Mouse (Mus musculus): ENCODE data around the gene Nop2. TPM values are rescaled to one million over a fixed set of nuclear protein-coding genes. Genes with fewer than 3 reads are reported as not detected.

Nop2 gene
- polyA plus RNA-seq (2012; rRNA removed), result 20.0 and 21.5 TPM in 2 replicates

DNA sequence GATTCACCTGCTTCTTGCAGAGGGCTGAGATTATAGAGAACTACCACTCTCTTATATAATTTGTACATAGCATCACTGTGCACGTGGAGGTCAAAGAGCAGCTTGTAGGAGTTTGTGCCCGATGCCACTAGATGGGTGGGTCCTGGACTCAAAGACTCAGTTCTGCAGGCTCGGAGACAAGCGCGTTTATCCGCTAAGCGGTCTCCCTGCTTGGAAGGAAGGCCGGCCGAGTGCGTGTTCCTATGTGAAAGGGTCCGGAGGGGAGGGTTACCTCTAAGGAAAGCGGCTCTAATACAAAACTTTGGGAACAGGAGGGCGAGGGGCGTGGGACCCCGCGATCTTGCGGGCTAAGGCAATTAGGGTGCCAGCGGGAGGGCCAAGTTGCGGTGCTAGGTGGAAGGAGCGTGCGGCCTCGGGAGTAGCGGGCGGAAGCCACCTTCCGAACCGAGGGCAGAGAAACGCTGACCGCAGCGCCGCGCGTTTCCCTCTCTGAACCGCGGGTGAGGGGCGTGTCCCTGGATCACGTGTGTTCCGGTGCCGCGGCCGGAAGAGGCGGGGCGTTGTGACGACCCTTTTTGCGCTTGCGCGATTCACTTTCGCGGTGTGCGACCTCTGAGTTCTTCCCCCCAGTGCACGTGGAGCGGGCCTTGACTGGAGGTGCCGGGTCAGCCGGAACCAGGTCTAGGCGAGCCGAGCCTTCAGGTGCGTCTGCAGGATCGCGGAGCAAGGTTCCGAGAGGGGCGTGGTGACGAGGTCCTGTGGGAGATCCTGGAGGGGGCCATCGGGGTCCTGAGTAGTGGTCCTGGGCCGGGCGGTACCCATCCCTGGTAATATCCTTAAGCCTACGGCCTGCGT lies at the start of gene Nop2:
Gene Nop2 (plus strand): TSS at position 608 of the 855 bp plus-strand sequence.
- Histone ChIP-seq H3K4me3 (ENCODE audit: insufficient read depth, low read length) (peak within 1 kb of the TSS; percentile 87), H3K4me1 (ENCODE audit: control insufficient read depth, insufficient read depth, low read length) (peaks cover 1% of the 10 kb centered on the region; the same call in 1 of the 2 replicates), H3K27ac (ENCODE audit: insufficient read depth, low read length) (0 out of 2 replicates have a peak within 1 kb of the TSS, but pooled peaks have one; percentile 31)
- no peak for TF ChIP-seq CTCF (IDR thresholded peaks at IDR 0.05; ENCODE audit: extremely low read depth, insufficient read depth, low read length)
- peak; percentile 88 for TF ChIP-seq POLR2A (IDR thresholded peaks at IDR 0.05; ENCODE audit: extremely low read depth, insufficient read depth, low read length)

DNA sequence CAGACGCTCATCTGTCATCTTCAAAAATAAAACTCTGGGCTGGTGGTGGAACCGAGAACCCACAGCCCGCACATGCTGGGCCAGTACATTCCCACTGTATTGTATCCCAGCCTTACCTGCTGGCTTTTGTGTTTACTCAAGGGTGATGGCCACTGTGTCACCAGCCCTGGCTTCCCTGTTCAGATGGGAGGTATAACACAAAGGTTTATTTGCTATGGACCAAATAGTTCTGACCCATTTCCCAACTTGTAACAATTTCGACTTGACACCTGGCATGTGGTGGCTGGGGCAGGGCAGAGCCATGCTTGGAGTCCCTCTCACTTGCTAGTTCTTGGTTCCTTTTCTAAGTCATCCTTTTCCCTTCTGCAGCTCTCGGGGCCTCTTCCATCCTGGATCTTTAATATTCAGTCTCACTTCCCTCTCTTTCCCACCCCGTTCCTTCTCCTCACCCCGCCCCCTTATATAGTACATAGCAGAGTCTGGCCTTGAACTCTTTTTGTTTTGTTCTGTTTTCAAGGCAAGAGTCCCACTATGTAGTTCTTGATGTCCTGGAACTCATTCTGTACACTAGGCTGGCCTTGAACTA lies 48.8 kb upstream of the Nop2 start:
- no peak overlapping the region for H3K27ac ChIP-seq (ENCODE audit: insufficient read depth, low read length)
- TF ChIP-seq CTCF (IDR thresholded peaks at IDR 0.05; ENCODE audit: extremely low read depth, insufficient read depth, low read length), result no peak
- TF ChIP-seq POLR2A (IDR thresholded peaks at IDR 0.05; ENCODE audit: extremely low read depth, insufficient read depth, low read length), result no peak
- no peak overlapping the region for H3K4me3 ChIP-seq (ENCODE audit: insufficient read depth, low read length)
- no peaks in the 10 kb centered on the region; the same call in 1 of the 2 replicates for H3K4me1 ChIP-seq (ENCODE audit: control insufficient read depth, insufficient read depth, low read length)

DNA sequence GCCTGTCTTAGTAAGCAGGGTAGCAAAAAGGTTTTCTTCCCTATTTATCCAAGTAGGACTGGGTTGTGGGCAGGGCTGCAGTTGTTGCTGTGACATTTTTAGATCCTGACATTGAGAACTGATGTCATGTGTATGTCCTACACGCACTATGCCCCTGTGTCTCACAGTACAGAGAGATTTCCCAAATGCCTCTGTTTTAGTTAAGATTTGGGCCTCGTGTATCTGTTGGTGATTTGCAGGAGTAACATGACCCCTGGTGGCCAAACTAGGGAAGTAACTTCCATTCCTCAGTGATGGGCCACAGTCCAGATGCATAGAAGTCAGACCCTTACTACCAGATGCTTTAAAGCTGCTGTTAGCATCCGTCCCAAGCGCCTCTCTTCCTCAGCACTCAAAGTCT lies 47.3 kb upstream of the Nop2 start:
- Histone ChIP-seq H3K4me1 (ENCODE audit: control insufficient read depth, insufficient read depth, low read length) (peaks cover 3% of the 10 kb centered on the region), H3K27ac (ENCODE audit: insufficient read depth, low read length) (no peak overlapping the region), H3K4me3 (ENCODE audit: insufficient read depth, low read length) (no peak overlapping the region)
- TF ChIP-seq CTCF (IDR thresholded peaks at IDR 0.05; ENCODE audit: extremely low read depth, insufficient read depth, low read length) (peak; percentile 87), POLR2A (IDR thresholded peaks at IDR 0.05; ENCODE audit: extremely low read depth, insufficient read depth, low read length) (no peak)

DNA sequence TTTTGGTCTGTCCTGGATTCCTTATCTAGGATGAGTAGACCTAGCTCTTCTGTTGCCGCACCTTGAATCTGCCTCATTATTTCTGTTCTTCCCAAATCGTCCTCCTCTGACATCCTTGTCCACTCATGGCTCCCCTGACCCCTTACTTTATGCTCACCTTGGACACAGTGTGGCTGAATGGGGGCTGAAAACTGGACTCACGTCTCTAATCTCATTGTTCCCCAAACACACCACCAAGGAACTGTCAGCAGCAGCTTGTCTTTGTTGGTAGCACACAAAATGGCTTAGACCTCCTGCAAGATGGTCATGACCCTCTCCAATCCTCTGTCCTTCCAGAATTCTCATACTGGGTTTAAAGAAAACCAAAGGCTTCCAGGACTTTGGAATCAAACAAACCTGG lies 43.8 kb upstream of the Nop2 start:
- Histone ChIP-seq H3K4me3 (ENCODE audit: insufficient read depth, low read length) (no peak overlapping the region), H3K27ac (ENCODE audit: insufficient read depth, low read length) (no peak overlapping the region), H3K4me1 (ENCODE audit: control insufficient read depth, insufficient read depth, low read length) (peaks cover 7% of the 10 kb centered on the region)
- no peak for TF ChIP-seq POLR2A (IDR thresholded peaks at IDR 0.05; ENCODE audit: extremely low read depth, insufficient read depth, low read length)
- TF ChIP-seq CTCF (IDR thresholded peaks at IDR 0.05; ENCODE audit: extremely low read depth, insufficient read depth, low read length), result no peak

DNA sequence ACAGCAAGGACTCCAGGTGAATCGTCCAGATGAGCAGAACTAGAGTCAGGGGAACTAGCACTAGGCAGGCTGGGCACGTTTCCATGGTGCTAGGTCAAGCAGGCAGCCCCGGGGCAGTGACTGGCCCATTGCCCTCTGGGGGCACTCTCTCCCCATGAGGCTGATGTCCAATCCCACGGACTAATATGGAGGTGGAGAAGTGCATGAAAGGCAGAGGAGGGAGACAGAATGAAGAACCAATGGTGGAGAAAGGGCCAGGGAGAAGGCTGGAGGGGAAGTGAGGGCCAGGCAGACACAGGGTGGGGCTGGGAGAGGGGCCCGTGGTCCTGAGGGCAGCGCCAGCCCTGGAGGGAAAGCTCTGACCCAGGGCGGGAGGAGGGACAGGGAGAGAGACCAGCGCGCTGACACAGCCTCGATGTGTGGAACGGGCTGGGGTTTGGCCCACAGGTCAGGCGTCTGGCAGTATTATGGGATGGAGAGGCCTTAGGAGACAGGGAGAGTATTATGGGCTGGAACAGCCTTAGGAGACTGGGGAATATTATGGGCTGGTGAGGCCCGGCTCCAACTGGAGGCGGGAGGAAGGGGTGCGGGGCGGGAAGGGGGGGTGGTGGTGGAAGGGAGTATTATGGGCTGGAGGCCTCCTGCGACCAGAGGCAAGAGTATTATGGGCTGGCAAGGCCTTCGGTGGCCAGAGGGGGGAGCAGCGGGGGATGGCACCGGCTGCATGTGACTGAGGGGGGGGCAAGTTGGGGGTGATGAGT lies 43.0 kb upstream of the Nop2 start:
- Histone ChIP-seq H3K4me3 (ENCODE audit: insufficient read depth, low read length) (no peak overlapping the region), H3K4me1 (ENCODE audit: control insufficient read depth, insufficient read depth, low read length) (peaks cover 7% of the 10 kb centered on the region), H3K27ac (ENCODE audit: insufficient read depth, low read length) (peak overlapping the region; percentile 92)
- TF ChIP-seq CTCF (IDR thresholded peaks at IDR 0.05; ENCODE audit: extremely low read depth, insufficient read depth, low read length) (no peak), POLR2A (IDR thresholded peaks at IDR 0.05; ENCODE audit: extremely low read depth, insufficient read depth, low read length) (0 out of 2 replicates have a peak, but pooled peaks have one; percentile 30)

DNA sequence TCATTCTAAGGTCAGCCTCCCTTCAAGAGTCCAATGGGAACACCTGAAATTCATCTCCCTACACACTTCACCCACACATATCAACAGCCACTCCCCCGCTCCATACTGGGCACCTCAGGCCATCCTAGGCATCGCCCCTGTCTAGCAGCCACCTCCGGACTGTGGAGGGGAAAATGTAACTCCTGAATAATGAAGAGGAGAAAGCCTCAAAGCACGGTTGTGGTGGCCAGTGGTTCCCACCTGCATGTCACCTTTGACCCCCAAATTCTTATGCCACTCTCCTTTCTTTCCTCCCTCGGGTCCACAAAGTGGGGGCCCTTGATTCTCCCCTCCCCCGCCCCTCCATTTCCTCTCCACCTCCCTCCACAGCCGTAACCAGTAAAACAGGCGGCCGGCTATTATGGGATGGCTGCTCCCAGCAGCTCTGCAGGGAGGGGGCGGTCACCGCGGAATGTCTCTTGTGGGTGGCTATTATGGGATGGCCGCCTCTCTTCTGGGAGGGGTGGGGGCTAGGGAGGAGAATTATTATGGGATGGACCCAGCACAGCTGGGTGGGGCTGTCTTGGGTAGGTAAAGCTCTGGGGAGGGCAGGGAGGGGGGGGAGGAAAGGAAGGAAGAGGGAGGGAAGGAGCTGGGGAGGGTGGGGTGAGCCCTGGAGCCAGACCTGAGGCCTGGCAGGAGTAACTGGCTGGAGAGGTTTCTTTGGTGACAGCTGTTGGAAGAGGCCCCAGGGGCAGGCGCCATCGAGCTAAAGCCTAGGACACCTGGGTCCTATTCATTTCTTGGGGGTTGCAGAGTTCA lies 42.0 kb upstream of the Nop2 start:
- TF ChIP-seq CTCF (IDR thresholded peaks at IDR 0.05; ENCODE audit: extremely low read depth, insufficient read depth, low read length) (no peak), POLR2A (IDR thresholded peaks at IDR 0.05; ENCODE audit: extremely low read depth, insufficient read depth, low read length) (no peak)
- Histone ChIP-seq H3K27ac (ENCODE audit: insufficient read depth, low read length) (peak overlapping the region; percentile 88), H3K4me3 (ENCODE audit: insufficient read depth, low read length) (no peak overlapping the region), H3K4me1 (ENCODE audit: control insufficient read depth, insufficient read depth, low read length) (peaks cover 7% of the 10 kb centered on the region)

DNA sequence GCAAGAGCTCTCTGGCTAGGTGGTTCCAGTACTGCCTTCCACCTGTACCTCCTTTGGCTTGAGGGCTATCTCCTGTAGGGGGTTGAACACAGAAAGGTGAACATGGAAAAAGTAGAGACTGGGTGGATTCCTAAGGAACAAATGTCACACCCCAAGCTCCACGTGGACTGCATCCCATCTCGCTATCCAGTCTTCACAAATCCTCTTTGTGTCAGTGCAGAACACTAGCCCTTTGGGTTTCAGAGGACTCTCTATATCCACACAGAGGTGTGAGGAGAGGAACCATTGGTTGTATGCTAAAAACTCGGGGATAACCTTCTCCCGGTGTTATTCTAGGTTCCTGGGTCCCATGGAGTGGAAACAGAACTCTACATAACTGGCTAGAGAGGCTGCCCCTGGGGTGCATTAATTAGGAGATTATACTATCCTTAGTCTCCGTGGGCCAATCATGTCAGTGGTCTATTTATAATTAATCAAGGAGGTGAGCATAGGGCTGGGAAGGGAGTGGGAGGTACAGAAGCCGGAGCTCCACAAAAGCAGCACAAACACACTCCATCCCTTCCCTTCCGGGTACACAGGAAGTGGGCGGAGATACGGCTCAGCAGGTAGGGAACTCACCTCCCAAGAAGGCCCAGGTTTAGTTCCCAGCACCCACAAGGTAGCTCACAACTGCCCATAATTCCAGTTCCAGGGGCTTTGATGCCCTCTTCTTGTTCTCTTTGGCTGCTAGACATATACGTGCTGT lies 41.2 kb upstream of the Nop2 start:
- H3K4me3 ChIP-seq (ENCODE audit: insufficient read depth, low read length), result no peak overlapping the region
- TF ChIP-seq CTCF (IDR thresholded peaks at IDR 0.05; ENCODE audit: extremely low read depth, insufficient read depth, low read length) (no peak), POLR2A (IDR thresholded peaks at IDR 0.05; ENCODE audit: extremely low read depth, insufficient read depth, low read length) (no peak)
- H3K4me1 ChIP-seq (ENCODE audit: control insufficient read depth, insufficient read depth, low read length), result peaks cover 9% of the 10 kb centered on the region

DNA sequence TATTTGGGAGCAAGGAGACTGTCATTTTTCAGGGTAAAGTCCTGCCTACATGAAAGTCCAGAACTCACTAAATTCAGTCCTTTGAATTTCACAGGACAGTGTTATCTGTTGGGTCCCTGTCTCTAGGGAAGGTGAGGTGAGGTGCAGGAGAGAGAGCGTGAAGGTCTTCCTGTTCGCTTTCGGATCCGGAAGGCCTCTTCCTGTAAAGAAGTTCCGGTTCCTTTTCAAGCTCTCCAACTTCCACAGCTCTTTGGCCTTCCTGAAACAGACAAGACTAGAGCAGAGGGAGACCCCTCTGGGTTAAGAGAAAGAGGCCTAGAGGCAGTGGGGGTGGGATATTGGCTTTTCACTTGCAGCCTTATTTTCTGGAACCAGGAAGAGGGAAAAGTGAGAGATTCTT lies 39.3 kb upstream of the Nop2 start:
- H3K4me3 ChIP-seq (ENCODE audit: insufficient read depth, low read length), result no peak overlapping the region
- TF ChIP-seq CTCF (IDR thresholded peaks at IDR 0.05; ENCODE audit: extremely low read depth, insufficient read depth, low read length), result no peak
- no peak for TF ChIP-seq POLR2A (IDR thresholded peaks at IDR 0.05; ENCODE audit: extremely low read depth, insufficient read depth, low read length)
- H3K27ac ChIP-seq (ENCODE audit: insufficient read depth, low read length), result no peak overlapping the region
- peaks cover 9% of the 10 kb centered on the region for H3K4me1 ChIP-seq (ENCODE audit: control insufficient read depth, insufficient read depth, low read length)

More for the DNA sequence above, 41.2 kb upstream of the Nop2 start:
- peak overlapping the region; percentile 22 for H3K27ac ChIP-seq (ENCODE audit: insufficient read depth, low read length)
